Mouse (Mus musculus): ENCODE measurements at regions not wholly inside any gene's neighbourhood (a gene's known extent, or its start where the extent isn't known, plus 50 kb on each side); places are given as distances from the start of the nearest gene placed in this dataset.

- H3K9me3 ChIP-seq (ENCODE audit: low read length), result no peaks in the 10 kb centered on the region
- 31% methylated on average over 9 of the region's 9 CpGs for WGBS
- H3K9ac ChIP-seq, result no peak overlapping the region
- ATAC-seq (no peak), DNase-seq (no peak)
- H3K27ac ChIP-seq (ENCODE audit: low read depth, low read length), result no peak overlapping the region
- no peak for TF ChIP-seq CTCF (IDR thresholded peaks at IDR 0.05; ENCODE audit: low read depth)
- no peak overlapping the region for H3K4me2 ChIP-seq (ENCODE audit: low read depth)
- no peaks in the 10 kb centered on the region for H3K36me3 ChIP-seq (ENCODE audit: insufficient read depth)
- no peaks in the 10 kb centered on the region for H3K27me3 ChIP-seq (ENCODE audit: insufficient read depth, low read length)
- H3K4me1 ChIP-seq (ENCODE audit: insufficient read depth), result no peaks in the 10 kb centered on the region
- H3K4me3 ChIP-seq (ENCODE audit: low read depth, low read length), result no peak overlapping the region
Measured at GRCm38 (mm10) chr17:84003489-84004234, 155.9 kb upstream of the Haao start.

GRCm38 (mm10) chr17:84002939-84003338, 155.2 kb upstream of the Haao start:
- Histone ChIP-seq H3K4me1 (ENCODE audit: insufficient read depth) (no peaks in the 10 kb centered on the region), H3K4me2 (ENCODE audit: low read depth) (no peak overlapping the region), H3K36me3 (ENCODE audit: insufficient read depth) (no peaks in the 10 kb centered on the region), H3K9me3 (ENCODE audit: low read length) (no peaks in the 10 kb centered on the region), H3K27ac (ENCODE audit: low read depth, low read length) (no peak overlapping the region), H3K4me3 (ENCODE audit: low read depth, low read length) (no peak overlapping the region), H3K27me3 (ENCODE audit: insufficient read depth, low read length) (no peaks in the 10 kb centered on the region), H3K9ac (no peak overlapping the region)
- DNase-seq (no peak), ATAC-seq (no peak)
- 93% methylated on average over 6 of the region's 6 CpGs for WGBS
- no peak for TF ChIP-seq CTCF (IDR thresholded peaks at IDR 0.05; ENCODE audit: low read depth)

GRCm38 (mm10) chr17:84002327-84002726, 154.6 kb upstream of the Haao start:
- no peak overlapping the region for H3K9ac ChIP-seq
- H3K9me3 ChIP-seq (ENCODE audit: low read length), result no peaks in the 10 kb centered on the region
- ATAC-seq (no peak), DNase-seq (no peak)
- no peak for TF ChIP-seq CTCF (IDR thresholded peaks at IDR 0.05; ENCODE audit: low read depth)
- H3K27me3 ChIP-seq (ENCODE audit: insufficient read depth, low read length), result no peaks in the 10 kb centered on the region
- H3K36me3 ChIP-seq (ENCODE audit: insufficient read depth), result no peaks in the 10 kb centered on the region
- no peaks in the 10 kb centered on the region for H3K4me1 ChIP-seq (ENCODE audit: insufficient read depth)
- no peak overlapping the region for H3K27ac ChIP-seq (ENCODE audit: low read depth, low read length)
- WGBS, result 96% methylated on average over 16 of the region's 16 CpGs
- H3K4me2 ChIP-seq (ENCODE audit: low read depth), result no peak overlapping the region
- H3K4me3 ChIP-seq (ENCODE audit: low read depth, low read length), result no peak overlapping the region

GRCm38 (mm10) chr17:84000115-84000514, 152.4 kb upstream of the Haao start:
- TF ChIP-seq CTCF (IDR thresholded peaks at IDR 0.05; ENCODE audit: low read depth), result no peak
- Histone ChIP-seq H3K4me1 (ENCODE audit: insufficient read depth) (no peaks in the 10 kb centered on the region), H3K27me3 (ENCODE audit: insufficient read depth, low read length) (no peaks in the 10 kb centered on the region), H3K27ac (ENCODE audit: low read depth, low read length) (no peak overlapping the region), H3K36me3 (ENCODE audit: insufficient read depth) (no peaks in the 10 kb centered on the region), H3K4me3 (ENCODE audit: low read depth, low read length) (no peak overlapping the region), H3K9ac (no peak overlapping the region), H3K9me3 (ENCODE audit: low read length) (no peaks in the 10 kb centered on the region), H3K4me2 (ENCODE audit: low read depth) (no peak overlapping the region)
- ATAC-seq (no peak), DNase-seq (no peak)
- WGBS, result 69% methylated on average over 6 of the region's 6 CpGs

- Histone ChIP-seq H3K27ac (ENCODE audit: low read depth, low read length) (no peak overlapping the region), H3K9ac (no peak overlapping the region), H3K27me3 (ENCODE audit: insufficient read depth, low read length) (no peaks in the 10 kb centered on the region), H3K36me3 (ENCODE audit: insufficient read depth) (no peaks in the 10 kb centered on the region), H3K9me3 (ENCODE audit: low read length) (no peaks in the 10 kb centered on the region), H3K4me1 (ENCODE audit: insufficient read depth) (no peaks in the 10 kb centered on the region), H3K4me3 (ENCODE audit: low read depth, low read length) (no peak overlapping the region), H3K4me2 (ENCODE audit: low read depth) (no peak overlapping the region)
- DNase-seq (no peak), ATAC-seq (no peak)
- WGBS, result 80% methylated on average over 10 of the region's 10 CpGs
- no peak for TF ChIP-seq CTCF (IDR thresholded peaks at IDR 0.05; ENCODE audit: low read depth)
Measured at GRCm38 (mm10) chr17:83998972-83999545, 151.3 kb upstream of the Haao start.

GRCm38 (mm10) chr17:83998341-83998740, 150.6 kb upstream of the Haao start:
- Histone ChIP-seq H3K36me3 (ENCODE audit: insufficient read depth) (no peaks in the 10 kb centered on the region), H3K4me1 (ENCODE audit: insufficient read depth) (no peaks in the 10 kb centered on the region), H3K4me2 (ENCODE audit: low read depth) (no peak overlapping the region), H3K27ac (ENCODE audit: low read depth, low read length) (no peak overlapping the region), H3K4me3 (ENCODE audit: low read depth, low read length) (no peak overlapping the region), H3K9me3 (ENCODE audit: low read length) (no peaks in the 10 kb centered on the region), H3K9ac (no peak overlapping the region), H3K27me3 (ENCODE audit: insufficient read depth, low read length) (no peaks in the 10 kb centered on the region)
- DNase-seq (no peak), ATAC-seq (no peak)
- 92% methylated on average over 7 of the region's 7 CpGs for WGBS
- TF ChIP-seq CTCF (IDR thresholded peaks at IDR 0.05; ENCODE audit: low read depth), result no peak

- DNase-seq, result no peak
- 91% methylated on average over 11 of the region's 11 CpGs for WGBS
- no peak overlapping the region for H3K9ac ChIP-seq
Measured at GRCm38 (mm10) chr17:83997778-83998177, 150.0 kb upstream of the Haao start.

More at GRCm38 (mm10) chr17:83997778-83998177, 150.0 kb upstream of the Haao start:
- no peak overlapping the region for H3K27ac ChIP-seq (ENCODE audit: low read depth, low read length)
- no peak overlapping the region for H3K4me2 ChIP-seq (ENCODE audit: low read depth)
- peak; percentile 48 for TF ChIP-seq CTCF (IDR thresholded peaks at IDR 0.05; ENCODE audit: low read depth)
- ATAC-seq, result no peak
- H3K4me1 ChIP-seq (ENCODE audit: insufficient read depth), result no peaks in the 10 kb centered on the region
- H3K36me3 ChIP-seq (ENCODE audit: insufficient read depth), result no peaks in the 10 kb centered on the region
- H3K27me3 ChIP-seq (ENCODE audit: insufficient read depth, low read length), result no peaks in the 10 kb centered on the region
- no peak overlapping the region for H3K4me3 ChIP-seq (ENCODE audit: low read depth, low read length)
- H3K9me3 ChIP-seq (ENCODE audit: low read length), result no peaks in the 10 kb centered on the region

All from forebrain, postnatal 0 days (tissue).